In the genomic region with DNA sequence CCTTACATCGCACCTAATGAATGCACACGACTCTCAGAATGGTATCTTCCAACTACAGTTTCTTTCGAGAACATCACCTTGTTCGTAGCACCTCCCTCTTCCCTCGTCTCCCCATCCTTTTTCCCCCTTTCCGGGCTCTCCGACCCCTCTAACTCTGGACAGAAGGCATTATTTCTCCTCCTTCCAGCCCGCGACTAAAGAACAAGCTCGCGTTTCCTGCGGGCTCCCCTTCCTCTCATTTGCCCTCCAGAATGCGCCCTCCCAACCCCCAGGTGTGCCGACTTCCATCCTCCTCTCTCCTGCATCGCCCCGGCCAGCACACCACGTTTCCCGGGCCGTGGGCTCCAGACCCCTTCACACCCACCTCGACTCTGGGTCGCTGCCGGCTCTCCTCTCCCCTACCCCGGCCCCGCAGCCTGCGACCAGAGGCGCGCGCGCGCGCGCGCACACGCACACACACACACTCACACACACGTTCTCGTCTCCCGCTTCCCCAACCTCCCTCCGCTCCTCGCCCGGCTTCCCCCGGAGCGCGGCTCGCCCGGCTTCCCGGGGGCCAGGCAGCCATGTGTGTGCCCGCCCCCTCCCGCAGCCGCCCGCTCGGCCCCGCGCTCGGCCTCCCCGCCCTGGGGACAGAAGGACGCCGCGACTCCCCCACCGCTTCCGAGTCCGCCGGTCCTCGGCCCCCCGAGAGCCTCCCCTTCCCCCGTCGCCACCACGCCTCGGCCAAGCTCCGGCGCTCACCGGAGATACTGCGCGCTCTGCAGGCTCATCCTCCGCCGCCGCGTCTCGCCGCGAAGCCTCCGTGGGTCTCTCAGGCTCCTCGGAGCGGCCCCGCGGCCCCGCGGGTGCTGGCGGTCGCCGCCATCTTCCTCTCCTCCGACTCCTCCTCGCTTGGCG, we compare ENCODE assay signal across 8 mouse cellular contexts. TPM values are rescaled to one million over a fixed set of nuclear protein-coding genes. Genes with fewer than 3 reads are reported as not detected.
A peak's percentile ranks its signal among the peaks of the same experiment; 100 is the strongest.
DNase-seq lines count a peak whose midpoint lies in the region; ATAC-seq and TF ChIP-seq lines count a peak whose summit lies in the region.

A gene (minus strand): TSS at position 882 of the 900 bp plus-strand sequence.

- no peaks in the 10 kb centered on the region for H3K9me3 ChIP-seq in forebrain, postnatal 0 days (ENCODE audit: low read length)
- no peaks in the 10 kb centered on the region for H3K9me3 ChIP-seq in midbrain, embryonic 11.5 days (ENCODE audit: control insufficient read depth, low read length)

- peak within 1 kb of the TSS; percentile 91 for H3K9ac ChIP-seq in forebrain, postnatal 0 days
- H3K9ac ChIP-seq in midbrain, embryonic 11.5 days (ENCODE audit: low read length), result peak within 1 kb of the TSS; percentile 97

- intact Hi-C loops in heart, postnatal 25 days (cut with DNase I), result loop anchor here (5.0 to 10.0 kb wide), 3 partner anchors 110 to 377 kb away; a partner anchor contains a TSS

- H3K4me3 ChIP-seq in forebrain, postnatal 0 days (ENCODE audit: low read depth, low read length), result peak within 1 kb of the TSS; percentile 85
- peak within 1 kb of the TSS; percentile 95 for H3K4me3 ChIP-seq in midbrain, embryonic 11.5 days (ENCODE audit: low read depth, low read length)

- peak within 1 kb of the TSS; percentile 99 for H3K27ac ChIP-seq in forebrain, postnatal 0 days (ENCODE audit: low read depth, low read length)
- peak within 1 kb of the TSS; percentile 95 for H3K27ac ChIP-seq in midbrain, embryonic 11.5 days (ENCODE audit: low read depth, low read length)

- no peaks in the 10 kb centered on the region for H3K27me3 ChIP-seq in forebrain, postnatal 0 days (ENCODE audit: insufficient read depth, low read length)
- no peaks in the 10 kb centered on the region for H3K27me3 ChIP-seq in midbrain, embryonic 11.5 days (ENCODE audit: control insufficient read depth, insufficient read depth, low read length)

- no peak for TF ChIP-seq CTCF in forebrain, postnatal 0 days (IDR thresholded peaks at IDR 0.05; ENCODE audit: low read depth)

- H3K4me2 ChIP-seq in forebrain, postnatal 0 days (ENCODE audit: low read depth), result peak within 1 kb of the TSS; percentile 65
- peak within 1 kb of the TSS; percentile 99 for H3K4me2 ChIP-seq in midbrain, embryonic 11.5 days

- DNase-seq in ovary, postnatal 10 days (ENCODE audit: low spot score), result peak; percentile 55
- no peak for DNase-seq in ovary, postnatal 14 days (ENCODE audit: low spot score)
- peak; percentile 82 for DNase-seq in cerebellum, adult 11-12 months
- DNase-seq in forebrain, postnatal 0 days, result peak; percentile 77
- peak; percentile 1 for DNase-seq in heart, postnatal 25 days (ENCODE audit: low spot score)
- DNase-seq in left cerebral cortex, adult 11 months (ENCODE audit: low spot score), result peak; percentile 27
- peak; percentile 99 for DNase-seq in midbrain, embryonic 11.5 days (ENCODE audit: low spot score, missing footprints)
- peak; percentile 75 for DNase-seq in testis, postnatal 10 days (ENCODE audit: low spot score)

- no peaks in the 10 kb centered on the region for H3K4me1 ChIP-seq in forebrain, postnatal 0 days (ENCODE audit: insufficient read depth)
- H3K4me1 ChIP-seq in midbrain, embryonic 11.5 days (ENCODE audit: control insufficient read depth, insufficient read depth, low read length), result peaks cover 10% of the 10 kb centered on the region

- WGBS in forebrain, postnatal 0 days, result 2% methylated on average over 81 of the region's 93 CpGs
- WGBS in midbrain, embryonic 11.5 days, result under 1% methylated on average over 62 of the region's 93 CpGs

- ATAC-seq in forebrain, postnatal 0 days, result peak; percentile 19
- peak; percentile 61 for ATAC-seq in midbrain, embryonic 11.5 days (ENCODE audit: low FRiP score)

- no peaks in the 10 kb centered on the region for H3K36me3 ChIP-seq in forebrain, postnatal 0 days (ENCODE audit: insufficient read depth)
- H3K36me3 ChIP-seq in midbrain, embryonic 11.5 days (ENCODE audit: control insufficient read depth, insufficient read depth, low read length), result no peaks in the 10 kb centered on the region

RNA-seq across cellular contexts. Expression of the gene that starts here (rescaled TPM):
- 46.9 and 67.7 TPM in 2 replicates for total RNA-seq in forebrain, postnatal 0 days (2014; rRNA removed)
- polyA plus RNA-seq in forebrain, postnatal 0 days (2015; fragmentation: Nextera tagmentation; extraction: Ambion mirVana), result 19.0 and 26.1 TPM in 2 replicates
- 10 to 100 TPM; 36.0 to 43.6 TPM for total RNA-seq in heart, postnatal 25 days (2021)
- 42.9 and 45.2 TPM in 2 replicates for polyA plus RNA-seq in midbrain, embryonic 11.5 days (2014; fragmentation: Nextera tagmentation; extraction: Ambion mirVana)
